Mouse (Mus musculus) lung, embryonic 14.5 days (tissue): ENCODE results near the gene Rassf4. TPM values are rescaled to one million over a fixed set of nuclear protein-coding genes. Genes with fewer than 3 reads are reported as not detected.

Source experiments
- ATAC-seq: fragments of 200-750 bp; cut with Nextera tagmentation; 2 replicates; pipeline ENCODE4 v1.8.0; 2017; ENCODE audit warnings: mild to moderate bottlenecking, moderate TSS enrichment, moderate library complexity; ENCODE audit not compliant: insufficient read depth
- DNase-seq: peaks from one replicate; pipeline ENCODE4 v3.0.0-alpha.2; 2015
- H3K27ac ChIP-seq: fragments of 300-500 bp; sonication (generic); 2 replicates; pipeline ENCODE4 v1.5.1; 2014; ENCODE audit warnings: low read depth, mild to moderate bottlenecking, moderate library complexity
- H3K27me3 ChIP-seq: fragments of 300-500 bp; sonication (generic); 2 replicates; pipeline ENCODE4 v1.6.1; 2014; ENCODE audit warnings: low read length, control low read depth; ENCODE audit not compliant: insufficient read depth
- H3K36me3 ChIP-seq: fragments of 300-500 bp; sonication (generic); 2 replicates; pipeline ENCODE4 v1.6.1; 2014; ENCODE audit warnings: control low read depth; ENCODE audit not compliant: insufficient read depth
- H3K4me1 ChIP-seq: fragments of 300-500 bp; sonication (generic); 2 replicates; pipeline ENCODE4 v1.6.1; 2014; ENCODE audit warnings: antibody characterized with exemption, control low read depth; ENCODE audit not compliant: insufficient read depth
- H3K4me2 ChIP-seq: fragments of 300-500 bp; sonication (generic); 2 replicates; pipeline ENCODE4 v1.6.1; 2014; ENCODE audit warnings: mild to moderate bottlenecking
- H3K4me3 ChIP-seq: fragments of 300-500 bp; sonication (generic); 2 replicates; pipeline ENCODE4 v1.5.1; 2014; ENCODE audit warnings: low read depth, low read length
- H3K9ac ChIP-seq: fragments of 300-500 bp; sonication (generic); 2 replicates; pipeline ENCODE4 v1.6.1; 2014
- H3K9me3 ChIP-seq: fragments of 300-500 bp; sonication (generic); 2 replicates; pipeline ENCODE4 v1.6.1; 2016; ENCODE audit warnings: low read depth, low read length, control low read depth
- CTCF ChIP-seq: IDR thresholded peaks from 2 replicates; pipeline ENCODE4 v1.5.1; 2016; ENCODE audit warnings: antibody characterized with exemption, low read depth
- whole genome bisulfite sequencing: fragments of 180-500 bp; shearing (Covaris S2); extraction: QIAGEN DNeasy Blood & Tissue Kit; methylation state at CpG from one replicate; pipeline ENCODE4 v1.1.7; 2014; 5-methylcytosine and 5-hydroxymethylcytosine counted together
- polyA plus RNA-seq: library from polyadenylated mRNA; unstranded; fragments of >200 nt; fragmentation: Nextera tagmentation; extraction: Ambion mirVana; gene quantifications from 2 replicates; pipeline ENCODE4 v1.2.1, GENCODE M21; 2014

Rassf4 gene
- polyA plus RNA-seq, 1 experiment from 2014 or later, result 5.6 TPM

- Histone ChIP-seq H3K9me3 (no peaks in the 10 kb centered on the region), H3K36me3 (no peaks in the 10 kb centered on the region), H3K4me1 (no peaks in the 10 kb centered on the region), H3K27me3 (no peaks in the 10 kb centered on the region), H3K4me3 (no peak overlapping the region), H3K9ac (no peak overlapping the region), H3K4me2 (no peak overlapping the region), H3K27ac (peak overlapping the region; percentile 44; the same call in 1 of the 2 replicates)
- WGBS, result 52% methylated on average over 7 of the region's 7 CpGs
- ATAC-seq, result no peak
- TF ChIP-seq CTCF, result no peak
- no peak for DNase-seq
Observed at GRCm38 (mm10) chr6:116649811-116650210, 23.9 kb downstream of the Rassf4 start.

- H3K4me1 ChIP-seq, result no peaks in the 10 kb centered on the region
- no peaks in the 10 kb centered on the region for H3K36me3 ChIP-seq
- no peak for TF ChIP-seq CTCF
- ATAC-seq (no peak), DNase-seq (no peak)
- H3K4me3 ChIP-seq, result no peak overlapping the region
- no peak overlapping the region for H3K9ac ChIP-seq
- 83% methylated on average over 12 of the region's 12 CpGs for WGBS
- H3K27ac ChIP-seq, result no peak overlapping the region
- H3K27me3 ChIP-seq, result no peaks in the 10 kb centered on the region
- no peaks in the 10 kb centered on the region for H3K9me3 ChIP-seq
- no peak overlapping the region for H3K4me2 ChIP-seq
Observed at GRCm38 (mm10) chr6:116647763-116648162, 26.0 kb downstream of the Rassf4 start.

DNA sequence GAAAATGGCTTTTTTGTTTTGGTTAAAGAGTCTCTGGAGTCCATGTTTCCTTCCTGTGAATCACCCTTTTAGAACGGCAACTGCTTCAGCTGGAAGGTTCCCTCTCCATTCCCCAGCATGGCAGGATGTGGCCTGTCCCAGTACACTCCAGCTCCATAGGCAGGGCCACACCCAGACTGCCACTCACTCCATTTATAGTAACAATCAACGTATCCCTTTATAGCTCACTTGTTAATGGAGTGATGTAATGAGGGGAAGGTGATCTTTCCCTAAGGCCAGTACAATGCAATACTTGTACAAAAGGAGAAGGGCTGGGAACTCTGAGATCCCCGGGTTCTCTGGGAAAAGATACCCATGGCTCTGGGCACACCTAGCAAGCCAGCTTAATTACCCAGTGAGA, 29.4 kb downstream of the Rassf4 start:
- TF ChIP-seq CTCF, result no peak
- Histone ChIP-seq H3K27ac (no peak overlapping the region), H3K27me3 (no peaks in the 10 kb centered on the region), H3K9me3 (no peaks in the 10 kb centered on the region), H3K4me1 (no peaks in the 10 kb centered on the region), H3K9ac (no peak overlapping the region), H3K4me3 (no peak overlapping the region), H3K36me3 (no peaks in the 10 kb centered on the region), H3K4me2 (no peak overlapping the region)
- no peak for DNase-seq
- peak; percentile 78 for ATAC-seq
- WGBS, result 40% methylated on average over 3 of the region's 3 CpGs

GRCm38 (mm10) chr6:116643881-116644280, 29.9 kb downstream of the Rassf4 start:
- WGBS, result 45% methylated on average over 4 of the region's 4 CpGs
- ATAC-seq, result no peak
- Histone ChIP-seq H3K9ac (no peak overlapping the region), H3K9me3 (no peaks in the 10 kb centered on the region), H3K27me3 (no peaks in the 10 kb centered on the region), H3K4me3 (no peak overlapping the region), H3K36me3 (no peaks in the 10 kb centered on the region), H3K4me2 (no peak overlapping the region), H3K27ac (no peak overlapping the region), H3K4me1 (no peaks in the 10 kb centered on the region)
- no peak for TF ChIP-seq CTCF
- DNase-seq, result no peak

GRCm38 (mm10) chr6:116642942-116643341, 30.8 kb downstream of the Rassf4 start:
- H3K9me3 ChIP-seq, result no peaks in the 10 kb centered on the region
- H3K36me3 ChIP-seq, result no peaks in the 10 kb centered on the region
- H3K4me1 ChIP-seq, result no peaks in the 10 kb centered on the region
- no peak overlapping the region for H3K4me2 ChIP-seq
- DNase-seq (no peak), ATAC-seq (no peak)
- no peaks in the 10 kb centered on the region for H3K27me3 ChIP-seq
- WGBS, result 72% methylated on average over 11 of the region's 11 CpGs
- H3K4me3 ChIP-seq, result no peak overlapping the region
- no peak overlapping the region for H3K9ac ChIP-seq
- no peak overlapping the region for H3K27ac ChIP-seq
- no peak for TF ChIP-seq CTCF

- Histone ChIP-seq H3K36me3 (no peaks in the 10 kb centered on the region), H3K9me3 (no peaks in the 10 kb centered on the region), H3K4me1 (no peaks in the 10 kb centered on the region), H3K4me3 (no peak overlapping the region), H3K27ac (no peak overlapping the region), H3K27me3 (no peaks in the 10 kb centered on the region), H3K9ac (no peak overlapping the region), H3K4me2 (no peak overlapping the region)
- WGBS, result 52% methylated on average over 2 of the region's 2 CpGs
- DNase-seq (no peak), ATAC-seq (no peak)
- no peak for TF ChIP-seq CTCF
Observed at GRCm38 (mm10) chr6:116639663-116640062, 34.1 kb downstream of the Rassf4 start.

GRCm38 (mm10) chr6:116638871-116639270, 34.9 kb downstream of the Rassf4 start:
- 75% methylated on average over 2 of the region's 2 CpGs for WGBS
- Histone ChIP-seq H3K27me3 (no peaks in the 10 kb centered on the region), H3K9me3 (no peaks in the 10 kb centered on the region), H3K27ac (no peak overlapping the region), H3K4me3 (no peak overlapping the region), H3K9ac (no peak overlapping the region), H3K4me1 (no peaks in the 10 kb centered on the region), H3K4me2 (no peak overlapping the region), H3K36me3 (no peaks in the 10 kb centered on the region)
- no peak for TF ChIP-seq CTCF
- ATAC-seq, result no peak
- DNase-seq, result no peak

- no peak for TF ChIP-seq CTCF
- DNase-seq (no peak), ATAC-seq (no peak)
- WGBS, result 76% methylated on average over 5 of the region's 5 CpGs
- Histone ChIP-seq H3K4me1 (no peaks in the 10 kb centered on the region), H3K9me3 (no peaks in the 10 kb centered on the region), H3K27me3 (no peaks in the 10 kb centered on the region), H3K9ac (no peak overlapping the region), H3K36me3 (no peaks in the 10 kb centered on the region), H3K27ac (no peak overlapping the region), H3K4me3 (no peak overlapping the region), H3K4me2 (no peak overlapping the region)
Observed at GRCm38 (mm10) chr6:116637496-116637895, 36.3 kb downstream of the Rassf4 start.
